In genomic region chr10:14703830-14704420, GRCm38 (mm10) we compare ENCODE assay signal across 9 mouse cellular contexts. TPM values are rescaled to one million over a fixed set of nuclear protein-coding genes. Genes with fewer than 3 reads are reported as not detected.
DNase-seq lines count a peak whose midpoint lies in the region; ATAC-seq and TF ChIP-seq lines count a peak whose summit lies in the region.
"Had no signal": no experiment of that assay in that cellular context is flagged by ENCODE, and none has a peak within 500 bp of the region (broad histone marks: within the 10 kb centered on the region; RNA-seq: fewer than 3 reads in every experiment).

No protein-coding gene starts in this region.

- no peaks in the 10 kb centered on the region for H3K9me3 ChIP-seq in kidney, postnatal 0 days (replicated peaks; ENCODE audit: low read length)
- H3K9me3 ChIP-seq in embryonic facial prominence, embryonic 14.5 days (ENCODE audit: control insufficient read depth, low read length) = 0 out of 2 replicates have a peak, but pooled peaks cover 4% of the 10 kb centered on the region
- H3K9me3 ChIP-seq in intestine, embryonic 15.5 days = no peaks in the 10 kb centered on the region
- no peaks in the 10 kb centered on the region for H3K9me3 ChIP-seq in midbrain, postnatal 0 days (ENCODE audit: low read length)

- WGBS in kidney, postnatal 0 days = 61% methylated on average over 4 of the region's 4 CpGs
- 69% methylated on average over 4 of the region's 4 CpGs for WGBS in embryonic facial prominence, embryonic 14.5 days
- 63% methylated on average over 4 of the region's 4 CpGs for WGBS in intestine, embryonic 15.5 days
- WGBS in midbrain, postnatal 0 days = 18% methylated on average over 4 of the region's 4 CpGs
- WGBS in cerebellum, adult 2 months = 20% methylated on average over 4 of the region's 4 CpGs

- no peak overlapping the region for H3K27ac ChIP-seq in kidney, postnatal 0 days
- H3K27ac ChIP-seq in embryonic facial prominence, embryonic 14.5 days (replicated peaks; ENCODE audit: low read depth, low read length) = no peak overlapping the region
- no peak overlapping the region for H3K27ac ChIP-seq in intestine, embryonic 15.5 days
- no peak overlapping the region for H3K27ac ChIP-seq in midbrain, postnatal 0 days (ENCODE audit: low read depth, low read length)
- H3K27ac ChIP-seq in cerebellum, adult 2 months (ENCODE audit: insufficient read depth, low read length) = no peak overlapping the region

- no peaks in the 10 kb centered on the region for H3K27me3 ChIP-seq in kidney, postnatal 0 days (ENCODE audit: insufficient read depth, low read length)
- no peaks in the 10 kb centered on the region for H3K27me3 ChIP-seq in embryonic facial prominence, embryonic 14.5 days (replicated peaks; ENCODE audit: control insufficient read depth, insufficient read depth, low read length)
- H3K27me3 ChIP-seq in intestine, embryonic 15.5 days (replicated peaks) = no peaks in the 10 kb centered on the region
- no peaks in the 10 kb centered on the region for H3K27me3 ChIP-seq in midbrain, postnatal 0 days (ENCODE audit: insufficient read depth, low read length)
- H3K27me3 ChIP-seq in cerebellum, adult 2 months (ENCODE audit: control insufficient read depth, insufficient read depth, low read length) = no peaks in the 10 kb centered on the region

- no peaks in the 10 kb centered on the region for H3K36me3 ChIP-seq in kidney, postnatal 0 days (ENCODE audit: insufficient read depth, low read length)
- H3K36me3 ChIP-seq in embryonic facial prominence, embryonic 14.5 days (ENCODE audit: control insufficient read depth, insufficient read depth, low read length) = no peaks in the 10 kb centered on the region
- H3K36me3 ChIP-seq in intestine, embryonic 15.5 days = no peaks in the 10 kb centered on the region
- H3K36me3 ChIP-seq in midbrain, postnatal 0 days (ENCODE audit: insufficient read depth, low read length) = no peaks in the 10 kb centered on the region

- H3K4me3 ChIP-seq in kidney, postnatal 0 days (replicated peaks; ENCODE audit: low read depth, low read length) = peak overlapping the region; percentile 88; the same call in 1 of the 2 replicates
- H3K4me3 ChIP-seq in embryonic facial prominence, embryonic 14.5 days (ENCODE audit: low read depth, low read length) = peak overlapping the region; percentile 69
- H3K4me3 ChIP-seq in intestine, embryonic 15.5 days (replicated peaks) = no peak overlapping the region
- peak overlapping the region; percentile 69 for H3K4me3 ChIP-seq in midbrain, postnatal 0 days (ENCODE audit: low read depth, low read length)
- no peak overlapping the region for H3K4me3 ChIP-seq in cerebellum, adult 2 months (replicated peaks; ENCODE audit: insufficient read depth, low read depth, low read length)

- intact Hi-C loops in left cerebral cortex, postnatal 10 days (cut with DNase I) = loop anchor here (2.0 kb wide), 2 partner anchors 251 to 299 kb away; no protein-coding TSS in a partner anchor

- 0 out of 2 replicates have a peak overlapping the region, but pooled peaks have one; percentile 81 for H3K9ac ChIP-seq in kidney, postnatal 0 days (ENCODE audit: low read depth, low read length)
- H3K9ac ChIP-seq in embryonic facial prominence, embryonic 14.5 days (ENCODE audit: low read depth, low read length) = no peak overlapping the region
- no peak overlapping the region for H3K9ac ChIP-seq in intestine, embryonic 15.5 days
- no peak overlapping the region for H3K9ac ChIP-seq in midbrain, postnatal 0 days (replicated peaks; ENCODE audit: low read length, poor library complexity, severe bottlenecking)

- no peak for TF ChIP-seq CTCF in kidney, postnatal 0 days (IDR thresholded peaks at IDR 0.05; ENCODE audit: low read depth)
- TF ChIP-seq CTCF in midbrain, postnatal 0 days (IDR thresholded peaks at IDR 0.05) = no peak
- no peak for TF ChIP-seq CTCF in cerebellum, adult 2 months (IDR thresholded peaks at IDR 0.05; ENCODE audit: borderline replicate concordance, insufficient read depth, low read depth, low read length)

- H3K4me1 ChIP-seq in kidney, postnatal 0 days (replicated peaks; ENCODE audit: insufficient read depth, low read length) = 0 out of 2 replicates have a peak, but pooled peaks cover 12% of the 10 kb centered on the region
- H3K4me1 ChIP-seq in embryonic facial prominence, embryonic 14.5 days (ENCODE audit: control insufficient read depth, insufficient read depth, low read length) = peaks cover 14% of the 10 kb centered on the region
- H3K4me1 ChIP-seq in intestine, embryonic 15.5 days (replicated peaks) = peaks cover 6% of the 10 kb centered on the region; the same call in 1 of the 2 replicates
- H3K4me1 ChIP-seq in midbrain, postnatal 0 days (ENCODE audit: insufficient read depth, low read length) = 0 out of 2 replicates have a peak, but pooled peaks cover 4% of the 10 kb centered on the region
- H3K4me1 ChIP-seq in cerebellum, adult 2 months (ENCODE audit: control insufficient read depth, insufficient read depth, low read length) = no peaks in the 10 kb centered on the region

- no peak for TF ChIP-seq POLR2A in cerebellum, adult 2 months (IDR thresholded peaks at IDR 0.05; ENCODE audit: borderline replicate concordance, insufficient read depth, low read length)

- no peak for ATAC-seq in kidney, postnatal 0 days (replicated peaks; ENCODE audit: low FRiP score, low read depth)
- no peak for ATAC-seq in embryonic facial prominence, embryonic 14.5 days (ENCODE audit: low read depth)
- ATAC-seq in intestine, embryonic 15.5 days = no peak
- no peak for ATAC-seq in midbrain, postnatal 0 days (ENCODE audit: low FRiP score)

- DNase-seq in kidney, postnatal 0 days (ENCODE audit: low spot score) = no peak
- DNase-seq in kidney, postnatal 14 days = no peak
- no peak for DNase-seq in embryonic facial prominence, embryonic 14.5 days (ENCODE audit: low spot score)
- DNase-seq in midbrain, postnatal 0 days (ENCODE audit: low spot score) = no peak
- DNase-seq in layer of hippocampus, adult 9-10 months (ENCODE audit: low spot score) = no peak
- no peak for DNase-seq in cerebellum, adult 2 months
- no peak for DNase-seq in left cerebral cortex, postnatal 10 days (ENCODE audit: extremely low spot score in 1 of 2, low spot score in 2 of 2)

- H3K4me2 ChIP-seq in kidney, postnatal 0 days (ENCODE audit: low read length) = peak overlapping the region; percentile 64
- peak overlapping the region; percentile 67 for H3K4me2 ChIP-seq in embryonic facial prominence, embryonic 14.5 days (ENCODE audit: low read depth, low read length)
- H3K4me2 ChIP-seq in intestine, embryonic 15.5 days (replicated peaks) = peak overlapping the region; percentile 53
- peak overlapping the region; percentile 66 for H3K4me2 ChIP-seq in midbrain, postnatal 0 days (ENCODE audit: low read depth, low read length, poor library complexity, severe bottlenecking)

RNA-seq across cellular contexts. Expression of gene Vta1, which starts 1.4 kb away (rescaled TPM):
- polyA plus RNA-seq in kidney, postnatal 0 days (2015; fragmentation: Nextera tagmentation; extraction: Ambion mirVana) = 101 and 112 TPM in 2 replicates
- 89.2 and 97.8 TPM in 2 replicates for polyA plus RNA-seq in embryonic facial prominence, embryonic 14.5 days (2014; fragmentation: Nextera tagmentation; extraction: Ambion mirVana)
- 85.2 and 97.2 TPM in 2 replicates for polyA plus RNA-seq in intestine, embryonic 15.5 days (2015; fragmentation: Nextera tagmentation; extraction: Ambion mirVana)
- 104 and 105 TPM in 2 replicates for total RNA-seq in midbrain, postnatal 0 days (2014; rRNA removed)
- 177 and 184 TPM in 2 replicates for polyA plus RNA-seq in midbrain, postnatal 0 days (2015; fragmentation: Nextera tagmentation; extraction: Ambion mirVana)
- 88.1 and 101 TPM in 2 replicates for polyA plus RNA-seq in cerebellum, adult 2 months (2012; rRNA removed)
- total RNA-seq in left cerebral cortex, postnatal 10 days (2021) = 10 to 100 TPM; 70.8 to 81.4 TPM

RNA-seq across cellular contexts. Expression of gene Nmbr, which starts 1.5 kb away (rescaled TPM):
- 0.31 and 0.43 TPM in 2 replicates for polyA plus RNA-seq in kidney, postnatal 0 days (2015; fragmentation: Nextera tagmentation; extraction: Ambion mirVana)
- polyA plus RNA-seq in embryonic facial prominence, embryonic 14.5 days (2014; fragmentation: Nextera tagmentation; extraction: Ambion mirVana) = 0.25 and 0.46 TPM in 2 replicates
- 0.24 and 0.26 TPM in 2 replicates for polyA plus RNA-seq in intestine, embryonic 15.5 days (2015; fragmentation: Nextera tagmentation; extraction: Ambion mirVana)
- total RNA-seq in midbrain, postnatal 0 days (2014; rRNA removed) = 4.5 and 5.0 TPM in 2 replicates
- polyA plus RNA-seq in midbrain, postnatal 0 days (2015; fragmentation: Nextera tagmentation; extraction: Ambion mirVana) = 2.8 and 3.3 TPM in 2 replicates
- 1.4 and 1.7 TPM in 2 replicates for polyA plus RNA-seq in cerebellum, adult 2 months (2012; rRNA removed)
- total RNA-seq in left cerebral cortex, postnatal 10 days (2021) = 1 to 10 TPM; 6.6 to 8.5 TPM

RNA-seq across cellular contexts. Expression of gene Gje1, which starts 14.1 kb away (rescaled TPM):
- not detected in 2 replicates for polyA plus RNA-seq in kidney, postnatal 0 days (2015; fragmentation: Nextera tagmentation; extraction: Ambion mirVana)
- not detected in 2 replicates for polyA plus RNA-seq in embryonic facial prominence, embryonic 14.5 days (2014; fragmentation: Nextera tagmentation; extraction: Ambion mirVana)
- polyA plus RNA-seq in intestine, embryonic 15.5 days (2015; fragmentation: Nextera tagmentation; extraction: Ambion mirVana) = not detected in 2 replicates
- not detected in 2 replicates for total RNA-seq in midbrain, postnatal 0 days (2014; rRNA removed)
- not detected in 2 replicates for polyA plus RNA-seq in midbrain, postnatal 0 days (2015; fragmentation: Nextera tagmentation; extraction: Ambion mirVana)
- polyA plus RNA-seq in cerebellum, adult 2 months (2012; rRNA removed) = not detected in 2 replicates
- total RNA-seq in left cerebral cortex, postnatal 10 days (2021) = not detected
- total RNA-seq: layer of hippocampus, postnatal 10 days had no signal

Comparison
In these comparisons a context has a peak if more than half of its experiments do, and no peak if none do; other contexts are left out.
1. H3K4me3 ChIP-seq: peak in kidney, postnatal 0 days (single experiment), embryonic facial prominence, embryonic 14.5 days (single experiment) and midbrain, postnatal 0 days (single experiment); none in intestine, embryonic 15.5 days (single experiment) and cerebellum, adult 2 months (single experiment).
2. Peak in every context shown above with its lines, with median percentiles within 50 percentile points of each other: H3K4me2 ChIP-seq.